Mouse (Mus musculus): ENCODE data around the gene Cox4i2. TPM values are rescaled to one million over a fixed set of nuclear protein-coding genes. Genes with fewer than 3 reads are reported as not detected.

Gene Cox4i2
- total RNA-seq, 4 experiments from 2014 or later = 2.1 to 4.8 (median 2.5) TPM

DNA sequence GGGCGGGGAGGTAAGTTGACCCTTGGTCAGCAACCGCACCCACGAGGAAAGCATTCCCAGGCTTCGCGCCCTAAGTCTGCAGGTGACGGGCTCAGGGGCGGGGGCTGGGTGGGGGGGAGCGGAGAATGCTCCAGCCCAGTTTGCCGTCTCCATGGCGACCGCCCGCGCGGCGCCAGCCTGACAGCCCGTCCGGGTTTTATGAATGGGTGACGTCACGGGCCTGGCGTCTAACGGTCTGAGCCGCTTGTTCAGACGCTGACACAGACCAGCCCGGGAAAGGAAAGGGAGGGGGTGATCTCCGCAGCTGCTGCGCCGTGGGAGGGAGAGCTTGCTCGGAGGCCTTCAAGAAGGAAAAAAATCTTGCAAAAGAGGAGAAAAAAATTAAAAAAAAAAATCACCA is 19.0 kb upstream of the Cox4i2 start:
- peak; percentile 72 to 95 for DNase-seq (ENCODE audit: low spot score in 2 of 2)

GRCm38 (mm10) chr2:152736090-152736601 is 17.8 kb upstream of the Cox4i2 start, which contains the start of gene Id1:
TSS of gene Id1 (plus strand) at chr2:152736251.
- DNase-seq (ENCODE audit: low spot score in 2 of 2) = peak; percentile 34 to 57

DNA sequence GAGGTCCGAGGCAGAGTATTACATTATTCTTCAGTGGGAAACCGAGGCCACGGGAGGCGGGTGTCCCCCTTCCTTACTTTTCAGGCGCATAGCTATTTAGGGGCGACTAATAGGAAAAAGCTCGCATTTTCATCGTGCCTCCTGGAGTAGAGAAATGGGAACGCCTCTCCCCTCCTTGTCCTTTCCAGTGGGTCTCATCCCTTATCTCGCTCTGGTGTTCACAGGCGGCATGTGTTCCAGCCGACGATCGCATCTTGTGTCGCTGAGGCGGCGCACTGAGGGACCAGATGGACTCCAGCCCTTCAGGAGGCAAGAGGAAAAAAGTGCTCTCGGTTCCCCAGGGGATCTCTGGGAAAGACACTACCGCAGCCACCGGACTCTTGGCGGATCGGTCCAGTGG is 17.2 kb upstream of the Cox4i2 start:
- no peak for DNase-seq (ENCODE audit: low spot score in 2 of 2)

- no peak for DNase-seq (ENCODE audit: low spot score in 2 of 2)
Measured at GRCm38 (mm10) chr2:152737306-152738221, 16.4 kb upstream of the Cox4i2 start.

DNA sequence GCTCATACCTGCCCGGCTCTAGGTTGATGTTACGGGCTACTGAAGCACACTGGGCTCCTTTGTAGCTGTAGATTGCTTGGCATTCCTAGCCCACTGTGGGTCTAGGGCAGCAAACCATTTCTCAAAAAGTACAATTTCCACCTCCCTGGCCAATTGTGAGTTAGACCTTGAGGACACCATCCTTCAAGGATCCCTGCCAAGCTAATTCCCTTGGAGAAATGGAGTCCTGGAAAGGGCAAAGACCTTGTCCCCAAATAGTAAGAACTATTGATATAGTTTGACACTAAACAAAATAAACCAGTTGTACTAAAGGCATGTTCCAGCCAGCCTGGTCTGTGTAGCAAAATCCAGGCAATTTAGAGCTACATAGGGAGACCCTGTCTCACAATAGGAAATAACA is 15.6 kb upstream of the Cox4i2 start:
- no peak for DNase-seq (ENCODE audit: low spot score in 2 of 2)

- no peak for DNase-seq (ENCODE audit: low spot score in 2 of 2)
Measured at GRCm38 (mm10) chr2:152739031-152739841, 14.7 kb upstream of the Cox4i2 start.

DNA sequence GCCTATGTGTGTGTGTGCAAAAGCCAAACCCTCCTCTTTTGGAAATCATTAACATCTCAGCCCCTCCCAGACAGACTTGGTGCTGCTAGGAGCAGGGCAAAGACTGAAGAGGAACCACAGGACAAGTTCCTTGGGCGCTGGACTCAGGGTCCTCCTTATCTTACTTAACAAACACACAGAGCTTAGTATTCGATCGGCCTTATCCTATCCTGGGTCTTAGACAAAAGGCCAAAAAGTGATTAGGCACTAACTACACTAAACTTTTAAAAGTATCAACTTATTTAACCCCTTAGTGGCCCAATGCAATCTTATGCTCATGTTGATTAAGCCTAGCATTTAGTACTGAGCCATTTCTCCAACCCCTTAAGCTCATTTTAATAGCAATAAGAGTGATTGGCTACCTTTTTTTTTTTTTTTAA is 14.1 kb upstream of the Cox4i2 start:
- DNase-seq (ENCODE audit: low spot score in 2 of 2) = no peak

- no peak for DNase-seq (ENCODE audit: low spot score in 2 of 2)
Measured at GRCm38 (mm10) chr2:152740490-152740889, 13.5 kb upstream of the Cox4i2 start.

DNA sequence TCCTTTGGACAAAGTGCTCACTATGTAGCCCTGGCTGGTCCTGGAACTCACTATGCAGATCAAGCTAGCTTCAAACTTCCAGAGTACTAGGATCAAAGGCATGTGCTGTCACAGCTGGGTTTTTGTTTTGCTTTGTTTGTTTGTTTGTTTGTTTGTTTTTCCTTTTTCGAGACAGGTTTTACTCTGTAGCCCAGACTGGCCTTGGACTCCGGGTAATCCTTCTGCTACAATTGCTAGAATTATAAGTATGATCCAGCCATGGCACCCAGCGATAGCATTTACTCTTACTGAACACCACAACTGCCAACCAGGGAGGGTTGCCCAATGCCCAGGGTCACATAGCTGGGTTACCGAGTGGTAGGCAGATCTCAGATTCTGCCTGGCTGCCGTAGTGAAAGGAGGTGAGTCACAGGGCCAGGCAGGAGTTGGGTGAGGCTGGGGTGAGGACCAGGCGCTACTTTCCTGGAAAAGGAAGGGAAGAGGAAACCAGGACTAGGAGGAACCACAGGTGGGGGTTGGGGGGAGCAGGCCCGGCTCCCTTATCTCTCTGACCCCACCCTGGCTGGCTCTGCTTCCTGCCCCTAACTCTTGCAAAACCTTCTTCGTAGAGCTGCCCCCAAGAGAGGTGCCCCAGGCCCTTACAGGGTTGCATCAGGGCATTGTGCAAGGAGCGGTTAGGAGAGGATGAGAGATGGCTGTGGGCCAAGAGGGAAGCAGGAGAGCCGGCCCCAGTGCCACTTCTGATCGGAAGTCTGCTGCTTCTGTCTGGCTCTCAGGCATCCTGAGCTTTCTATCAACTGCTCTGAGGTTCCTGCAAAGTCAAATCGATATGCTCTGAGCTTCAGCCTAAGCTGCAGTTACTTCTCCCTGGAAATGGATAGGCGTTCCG is 12.6 kb upstream of the Cox4i2 start:
- DNase-seq (ENCODE audit: low spot score in 2 of 2) = no peak

DNA sequence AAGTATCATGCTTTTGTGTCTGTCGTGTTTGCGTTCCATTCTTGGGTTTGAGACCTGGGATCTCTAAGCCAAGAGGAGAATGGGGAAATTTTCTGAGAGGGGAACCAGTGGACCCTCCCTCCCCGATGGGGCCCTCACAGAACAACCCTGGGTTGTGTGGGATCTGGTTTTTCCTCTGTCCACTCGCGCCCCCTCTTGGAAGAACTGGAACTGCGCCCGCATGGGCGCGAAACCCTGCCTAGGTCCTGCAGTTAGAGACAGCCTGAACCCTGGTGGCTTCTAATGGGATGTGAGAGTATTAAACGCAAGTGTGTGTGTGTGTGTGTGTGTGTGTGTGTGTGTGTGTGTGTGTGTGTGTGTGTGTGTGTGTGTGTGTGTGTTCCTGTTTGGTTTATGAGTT is 11.5 kb upstream of the Cox4i2 start:
- DNase-seq (ENCODE audit: low spot score in 2 of 2) = no peak

DNA sequence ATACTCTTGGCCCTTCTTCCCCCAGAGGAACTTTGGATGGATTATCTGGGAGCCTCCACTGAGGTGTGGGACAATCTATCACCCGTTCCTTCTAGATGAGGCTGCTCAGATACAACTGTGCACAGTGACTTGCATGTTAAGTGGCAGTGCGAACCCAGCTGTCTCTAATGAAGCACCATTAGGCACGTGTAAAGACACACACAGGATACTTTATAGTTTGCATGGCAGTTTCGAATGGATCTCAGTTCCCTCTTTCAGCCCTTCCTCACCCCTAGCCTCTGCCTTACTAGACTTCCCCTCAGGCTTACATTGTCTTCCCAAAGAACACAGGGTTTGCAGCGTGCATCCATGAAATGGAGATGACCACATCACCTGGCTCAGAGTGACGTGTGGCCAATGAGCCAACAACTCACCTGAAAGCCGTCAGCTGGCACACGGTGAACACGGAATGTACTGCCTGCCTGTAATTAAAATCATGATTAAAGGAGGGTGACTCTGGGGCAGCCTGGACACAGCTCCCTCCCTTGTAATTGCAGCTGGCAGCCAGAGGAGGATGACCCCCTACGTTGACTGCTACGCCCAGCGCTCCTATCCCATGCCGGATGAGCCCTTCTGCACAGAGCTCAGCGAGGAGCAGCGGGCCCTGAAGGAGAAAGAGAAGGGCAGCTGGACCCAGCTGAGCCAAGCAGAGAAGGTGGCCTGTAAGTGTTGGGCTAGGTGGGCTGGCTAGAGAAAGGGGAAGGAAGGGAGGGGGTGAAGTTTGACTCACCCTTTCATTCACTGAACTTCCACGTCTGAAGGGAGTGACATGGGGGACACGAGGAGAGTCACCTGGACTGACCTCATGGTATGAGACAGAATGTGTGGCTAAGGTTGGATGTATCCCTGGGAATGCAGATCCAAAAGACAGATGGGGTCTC is 2.8 kb downstream of the Cox4i2 start:
- DNase-seq (ENCODE audit: low spot score in 2 of 2) = no peak

- no peak for DNase-seq (ENCODE audit: low spot score in 2 of 2)
Measured at GRCm38 (mm10) chr2:152757478-152757877, 3.5 kb downstream of the Cox4i2 start.

DNA sequence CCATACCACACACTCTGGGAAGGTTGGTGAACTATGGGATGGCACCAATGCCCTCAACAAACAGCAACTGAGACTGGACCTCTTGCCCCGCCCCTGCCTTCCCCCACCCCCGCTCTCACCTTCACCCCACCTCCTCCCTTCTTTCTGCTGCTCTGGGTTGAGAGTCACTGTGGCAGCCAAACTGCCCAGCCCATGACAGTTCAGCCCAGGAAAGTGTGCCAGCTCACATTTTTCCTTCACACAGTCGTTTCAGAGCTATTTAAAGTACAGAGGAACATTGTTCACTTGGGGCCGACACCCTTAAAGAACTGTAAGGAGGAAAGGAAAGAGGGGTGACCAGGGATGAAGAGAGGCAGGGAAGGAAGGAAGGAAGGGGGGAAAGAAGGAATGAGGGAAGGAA is 4.4 kb downstream of the Cox4i2 start:
- no peak for DNase-seq (ENCODE audit: low spot score in 2 of 2)

GRCm38 (mm10) chr2:152763310-152763709 is 9.3 kb downstream of the Cox4i2 start:
- no peak for DNase-seq (ENCODE audit: low spot score in 2 of 2)

DNA sequence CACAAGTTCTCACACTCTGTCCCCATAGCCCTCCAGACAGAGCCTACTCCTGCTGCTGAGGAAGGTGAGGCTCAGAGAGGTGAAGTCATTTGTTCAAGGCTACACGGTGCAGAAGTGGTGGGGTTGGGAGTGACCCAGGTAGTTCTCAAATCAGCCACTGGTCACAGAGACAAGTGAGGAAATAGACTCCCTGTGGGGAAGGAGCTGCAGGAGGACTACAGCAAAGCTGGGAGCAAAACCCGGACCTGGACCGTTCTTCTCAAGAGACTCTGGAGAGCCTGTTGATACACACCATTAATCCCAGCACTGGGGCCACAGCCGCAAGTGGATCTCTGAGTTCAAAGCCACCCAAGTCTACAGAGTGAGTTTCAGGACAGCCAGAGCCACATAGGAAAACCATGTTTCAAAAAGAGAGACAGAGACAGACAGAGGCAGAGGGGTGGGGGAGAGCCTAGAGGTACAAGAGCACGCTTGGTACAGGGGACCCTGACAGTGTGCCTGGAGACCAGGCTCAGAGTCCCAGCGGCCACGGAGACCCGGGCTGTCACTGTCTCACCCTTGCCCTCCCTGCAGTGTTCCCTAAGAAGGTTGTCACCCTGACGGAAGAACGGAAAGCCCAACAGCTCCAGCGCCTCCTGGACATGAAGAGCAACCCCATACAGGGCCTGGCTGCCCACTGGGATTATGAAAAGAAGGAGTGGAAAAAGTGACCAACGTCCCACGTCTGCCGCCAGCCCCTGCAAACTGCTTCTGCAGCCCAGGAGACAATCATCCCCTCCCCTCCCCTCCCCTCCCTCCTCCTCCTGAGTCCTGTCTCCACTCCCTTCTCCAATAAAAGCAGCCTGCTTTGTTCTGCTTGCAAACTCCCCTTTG is 10.4 kb downstream of the Cox4i2 start:
- DNase-seq (ENCODE audit: low spot score in 2 of 2) = no peak

GRCm38 (mm10) chr2:152765045-152765674 is 11.2 kb downstream of the Cox4i2 start:
- no peak for DNase-seq (ENCODE audit: low spot score in 2 of 2)

GRCm38 (mm10) chr2:152766387-152767123 is 12.6 kb downstream of the Cox4i2 start:
- DNase-seq (ENCODE audit: low spot score in 2 of 2) = peak; percentile 50 to 91

Measured in left cerebral cortex, adult 8-10 months (tissue).